Mouse (Mus musculus) MEL (cell line): ENCODE measurements around the gene Zfp507. TPM values are rescaled to one million over a fixed set of nuclear protein-coding genes. Genes with fewer than 3 reads are reported as not detected.

Source experiments
- DNase-seq: peaks from one replicate; pipeline ENCODE4 v3.0.0; 2011; ENCODE audit warnings: low read depth, low spot score
- H3K27ac ChIP-seq: 2 replicates; pipeline ENCODE4 v1.5.1; 2012; ENCODE audit warnings: low read depth, mild to moderate bottlenecking, control low read depth, low read length, moderate library complexity; ENCODE audit not compliant: control insufficient read depth
- H3K27me3 ChIP-seq, 2 experiments: fragments of 150-350 bp in 1 of 2; sonication (generic) in 1 of 2; 2 replicates each; pipeline ENCODE4 v1.6.1; 2012; ENCODE audit warnings: low read length in 2 of 2, mild to moderate bottlenecking in 2 of 2, improper control_type of control experiment in 1 of 2, moderate library complexity in 1 of 2; ENCODE audit not compliant: insufficient read depth in 2 of 2, control insufficient read depth in 1 of 2
- H3K36me3 ChIP-seq, 2 experiments: 2 replicates each; pipeline ENCODE4 v1.6.1; 2012 to 2014; ENCODE audit warnings: low read length in 2 of 2, improper control_type of control experiment in 1 of 2, inconsistent platforms in 1 of 2, mild to moderate bottlenecking in 1 of 2; ENCODE audit not compliant: insufficient read depth in 2 of 2, control insufficient read depth in 1 of 2
- H3K4me1 ChIP-seq, 2 experiments: fragments of 150-350 bp in 1 of 2; sonication (generic) in 1 of 2; 2 replicates each; pipeline ENCODE4 v1.6.1; 2012; ENCODE audit warnings: low read length in 2 of 2, improper control_type of control experiment in 1 of 2, mild to moderate bottlenecking in 1 of 2; ENCODE audit not compliant: insufficient read depth in 2 of 2, control insufficient read depth in 1 of 2
- H3K4me3 ChIP-seq, 2 experiments: fragments of 150-350 bp in 1 of 2; sonication (generic) in 1 of 2; 2 replicates each; pipeline ENCODE4 v1.5.1; 2012; ENCODE audit warnings: low read depth in 2 of 2, low read length in 2 of 2, mild to moderate bottlenecking in 2 of 2, moderate library complexity in 2 of 2, control low read depth in 1 of 2, improper control_type of control experiment in 1 of 2; ENCODE audit not compliant: control insufficient read depth in 1 of 2, insufficient read depth in 1 of 2
- H3K79me2 ChIP-seq: 2 replicates; pipeline ENCODE4 v1.6.1; 2012; ENCODE audit warnings: mild to moderate bottlenecking, low read length, moderate library complexity; ENCODE audit not compliant: control insufficient read depth, poor library complexity, insufficient read depth
- H3K9ac ChIP-seq: 2 replicates; pipeline ENCODE4 v1.6.1; 2012; ENCODE audit warnings: low read depth, mild to moderate bottlenecking, control low read depth, low read length, moderate library complexity; ENCODE audit not compliant: control insufficient read depth, poor library complexity, severe bottlenecking
- H3K9me3 ChIP-seq: fragments of 150-350 bp; sonication (generic); replicated peaks from 2 replicates; pipeline ENCODE4 v1.6.1; 2012; ENCODE audit warnings: mild to moderate bottlenecking, low read length, improper control_type of control experiment, moderate library complexity; ENCODE audit not compliant: insufficient read depth
- BHLHE40 ChIP-seq: IDR thresholded peaks from 2 replicates; pipeline ENCODE4 v1.6.1; 2012; ENCODE audit warnings: low read depth, mild to moderate bottlenecking, inconsistent platforms, low read length, improper control_type of control experiment, borderline replicate concordance
- CTCF ChIP-seq, 3 experiments: IDR thresholded peaks in 2 of 3; conservative IDR thresholded peaks in 1 of 3; 2 replicates each; pipeline ENCODE4 v1.5.1; 2011 to 2012; ENCODE audit warnings: low read length in 3 of 3, low read depth in 2 of 3, mild to moderate bottlenecking in 2 of 3, improper control_type of control experiment in 1 of 3, inconsistent platforms in 1 of 3, mixed read lengths in 1 of 3, moderate library complexity in 1 of 3; ENCODE audit not compliant: control insufficient read depth in 1 of 3, insufficient read depth in 1 of 3, poor library complexity in 1 of 3, severe bottlenecking in 1 of 3
- HCFC1 ChIP-seq: IDR thresholded peaks from 2 replicates; pipeline ENCODE4 v1.6.1; 2012; ENCODE audit warnings: low read depth, mild to moderate bottlenecking, inconsistent platforms, low read length, improper control_type of control experiment, moderate library complexity
- MAX ChIP-seq: IDR thresholded peaks from 2 replicates; pipeline ENCODE4 v1.6.1; 2011; ENCODE audit warnings: low read length, improper control_type of control experiment
- MAZ ChIP-seq: IDR thresholded peaks from 2 replicates; pipeline ENCODE4 v1.6.1; 2012; ENCODE audit warnings: low read depth, mild to moderate bottlenecking, inconsistent platforms, low read length, improper control_type of control experiment
- MXI1 ChIP-seq: IDR thresholded peaks from 2 replicates; pipeline ENCODE4 v1.6.1; 2011; ENCODE audit warnings: mild to moderate bottlenecking, low read depth, low read length, improper control_type of control experiment
- MYC ChIP-seq: IDR thresholded peaks from 2 replicates; pipeline ENCODE4 v1.6.1; 2011; ENCODE audit warnings: low read depth, mild to moderate bottlenecking, low read length, improper control_type of control experiment, moderate library complexity
- NELFE ChIP-seq: IDR thresholded peaks from 2 replicates; pipeline ENCODE4 v1.6.1; 2011; ENCODE audit warnings: low read depth, low read length, improper control_type of control experiment
- NRF1 ChIP-seq: IDR thresholded peaks from 2 replicates; pipeline ENCODE4 v1.6.1; 2014; ENCODE audit warnings: low read depth, mild to moderate bottlenecking, inconsistent platforms, low read length, improper control_type of control experiment, moderate library complexity; ENCODE audit not compliant: poor library complexity, insufficient read depth, severe bottlenecking
- POLR2A ChIP-seq, 2 experiments: IDR thresholded peaks; 2 replicates each; pipeline ENCODE4 v1.6.1; 2011 to 2012; ENCODE audit warnings: low read length in 2 of 2, mild to moderate bottlenecking in 2 of 2, control low read depth in 1 of 2, improper control_type of control experiment in 1 of 2, low read depth in 1 of 2, moderate library complexity in 1 of 2; ENCODE audit not compliant: control insufficient read depth in 1 of 2, insufficient read depth in 1 of 2, poor library complexity in 1 of 2
- POLR2AphosphoS2 ChIP-seq: IDR thresholded peaks from 2 replicates; pipeline ENCODE4 v1.6.1; 2011; ENCODE audit warnings: low read length, improper control_type of control experiment
- RCOR1 ChIP-seq: IDR thresholded peaks from 2 replicates; pipeline ENCODE4 v1.6.1; 2012; ENCODE audit warnings: low read depth, mild to moderate bottlenecking, inconsistent platforms, low read length, improper control_type of control experiment
- SIN3A ChIP-seq: IDR thresholded peaks from 2 replicates; pipeline ENCODE4 v1.6.1; 2012; ENCODE audit warnings: low read length, improper control_type of control experiment, inconsistent platforms
- TBP ChIP-seq: IDR thresholded peaks from 2 replicates; pipeline ENCODE4 v1.8.0; 2011; ENCODE audit warnings: low read depth, low read length, improper control_type of control experiment
- TCF12 ChIP-seq: IDR thresholded peaks from 2 replicates; pipeline ENCODE4 v1.6.1; 2014; ENCODE audit warnings: low read depth, mild to moderate bottlenecking, inconsistent platforms, low read length, improper control_type of control experiment, moderate library complexity
- UBTF ChIP-seq: IDR thresholded peaks from 2 replicates; pipeline ENCODE4 v1.6.1; 2012; ENCODE audit warnings: low read depth, mild to moderate bottlenecking, inconsistent platforms, low read length, improper control_type of control experiment, moderate library complexity, borderline replicate concordance; ENCODE audit not compliant: insufficient read depth
- USF1 ChIP-seq: IDR thresholded peaks from 2 replicates; pipeline ENCODE4 v1.6.1; 2014; ENCODE audit warnings: low read depth, mild to moderate bottlenecking, inconsistent platforms, low read length, improper control_type of control experiment, moderate library complexity
- USF2 ChIP-seq, 2 experiments: IDR thresholded peaks; 2 replicates each; pipeline ENCODE4 v1.6.1; 2011 to 2012; ENCODE audit warnings: improper control_type of control experiment in 2 of 2, low read length in 2 of 2, borderline replicate concordance in 1 of 2, inconsistent platforms in 1 of 2, low read depth in 1 of 2, mild to moderate bottlenecking in 1 of 2; ENCODE audit not compliant: insufficient read depth in 1 of 2
- ZC3H11A ChIP-seq: IDR thresholded peaks from 2 replicates; pipeline ENCODE4 v1.6.1; 2012; ENCODE audit warnings: low read depth, mild to moderate bottlenecking, inconsistent platforms, low read length, improper control_type of control experiment
- ZKSCAN1 ChIP-seq: IDR thresholded peaks from 2 replicates; pipeline ENCODE4 v1.6.1; 2012; ENCODE audit warnings: low read depth, mild to moderate bottlenecking, inconsistent platforms, low read length, improper control_type of control experiment, moderate library complexity
- ZNF384 ChIP-seq: IDR thresholded peaks from 2 replicates; pipeline ENCODE4 v1.6.1; 2012; ENCODE audit warnings: low read depth, mild to moderate bottlenecking, inconsistent platforms, low read length, improper control_type of control experiment
- polyA plus RNA-seq, 2 experiments: library from polyadenylated mRNA; stranded (reverse) in 1 of 2; unstranded in 1 of 2; fragments of >175 nt in 1 of 2; fragments of >200 nt in 1 of 2; gene quantifications; 2 replicates each; pipeline versions ENCODE4 v1.2.1 to v1.2.4; 2012; ENCODE audit warnings: low replicate concordance in 2 of 2, low read depth in 1 of 2; ENCODE audit not compliant: insufficient read length in 2 of 2, insufficient read depth in 1 of 2, missing spikeins in 1 of 2
- total RNA-seq: library from RNA; depleted of rRNA; stranded (reverse); fragments of 300-350 nt; gene quantifications from 2 replicates; pipeline ENCODE4 v1.2.3, GENCODE M21; 2012; rRNA removed

Zfp507 gene
- 16.0 and 16.4 TPM in 2 replicates for total RNA-seq
- polyA plus RNA-seq: 10 to 100 TPM; 17.7 to 67.2 TPM

GRCm38 (mm10) chr7:35802906-35803595 is at the start of gene Zfp507:
Gene Zfp507, minus strand, starts transcription at chr7:35803003.
- peak; percentile 92 for DNase-seq
- peaks cover 1 to 23% of the 10 kb centered on the region in 2 experiments; a peak in 3 of 4 replicates for H3K36me3 ChIP-seq
- H3K9me3 ChIP-seq: no peaks in the 10 kb centered on the region
- peaks cover 0 to 9% of the 10 kb centered on the region in 2 experiments; a peak in 2 of 4 replicates for H3K4me1 ChIP-seq
- H3K4me3 ChIP-seq: peak within 1 kb of the TSS; percentile 83 to 99
- H3K9ac ChIP-seq: peak within 1 kb of the TSS; percentile 100
- peaks cover 18% of the 10 kb centered on the region for H3K79me2 ChIP-seq
- TF ChIP-seq MYC: no peak
- TF ChIP-seq RCOR1: no peak
- 0 out of 2 replicates have a peak, but pooled peaks have one; percentile 37 for TF ChIP-seq TBP
- no peak for TF ChIP-seq ZC3H11A
- peak; percentile 84 for TF ChIP-seq SIN3A
- peak; percentile 82 to 99 for TF ChIP-seq USF2 (IDR thresholded peaks at IDR 0.05; ENCODE audit: borderline replicate concordance in 1 of 2, insufficient read depth in 1 of 2, low read depth in 1 of 2, low read length in 2 of 2)
- peak; percentile 95 for TF ChIP-seq ZNF384
- TF ChIP-seq BHLHE40: peak; percentile 88
- TF ChIP-seq HCFC1: peak; percentile 80
- no peak for TF ChIP-seq UBTF
- TF ChIP-seq TCF12: peak; percentile 33
- TF ChIP-seq CTCF (IDR thresholded peaks at IDR 0.05 in 2 of 3, conservative IDR thresholded peaks at IDR 0.05 in 1 of 3; ENCODE audit: control insufficient read depth in 1 of 3, insufficient read depth in 1 of 3, low read depth in 2 of 3, low read length in 3 of 3, poor library complexity in 1 of 3, severe bottlenecking in 1 of 3): 0 out of 6 replicates have a peak, but pooled peaks of 1 of the 3 experiments have one; percentile 1
- peak; percentile 21; the same call in 1 of the 2 replicates for TF ChIP-seq MXI1
- peak; percentile 87 for TF ChIP-seq MAX
- peak; percentile 51; the same call in 1 of the 2 replicates for TF ChIP-seq POLR2AphosphoS2
- 0 out of 2 replicates have a peak, but pooled peaks have one; percentile 22 for TF ChIP-seq NRF1
- TF ChIP-seq POLR2A (IDR thresholded peaks at IDR 0.05; ENCODE audit: control insufficient read depth in 1 of 2, insufficient read depth in 1 of 2, low read depth in 1 of 2, low read length in 2 of 2, poor library complexity in 1 of 2): peak in 1 of 2 experiments; percentile 63; a peak in 3 of 4 replicates
- TF ChIP-seq USF1: peak; percentile 99
- TF ChIP-seq ZKSCAN1: no peak
- TF ChIP-seq MAZ: peak; percentile 30; the same call in 1 of the 2 replicates
- peak; percentile 71 for TF ChIP-seq NELFE
- TF ChIP-seq, all 39 proteins: peak for 16
- H3K27me3 ChIP-seq: no peaks in the 10 kb centered on the region
- H3K27ac ChIP-seq: peak within 1 kb of the TSS; percentile 80
